ENCODE assay signal across 18 mouse cellular contexts in genomic region chr10:100927086-100927485, GRCm38 (mm10).
"Had no signal": no experiment of that assay in that cellular context is flagged by ENCODE, and none has a peak within 500 bp of the region (broad histone marks: within the 10 kb centered on the region; RNA-seq: fewer than 3 reads in every experiment).

No protein-coding gene starts in this region.

- H3K36me3 ChIP-seq: liver, embryonic 13.5 days; midbrain, embryonic 12.5 days; neural tube, embryonic 12.5 days; neural tube, embryonic 15.5 days had no signal

- H3K27me3 ChIP-seq: liver, embryonic 13.5 days; midbrain, embryonic 12.5 days; neural tube, embryonic 12.5 days; neural tube, embryonic 15.5 days had no signal

- H3K27ac ChIP-seq: kidney, postnatal 0 days; layer of hippocampus, adult 2 months; liver, embryonic 13.5 days; midbrain, embryonic 12.5 days; neural tube, embryonic 12.5 days; neural tube, embryonic 15.5 days; stomach, postnatal 0 days had no signal

- DNase-seq: kidney, adult 2 months; kidney, postnatal 25 days; layer of hippocampus, adult 9-11 months; liver, embryonic 13.5 days; lung, adult 2 months; lung, postnatal 14 days; lung, postnatal 4 days; right cerebral cortex, adult 18-20 months; right cerebral cortex, postnatal 14 days; right cerebral cortex, postnatal 4 days; thymus, adult 2 months; thymus, postnatal 14 days had no signal

- H3K4me1 ChIP-seq: liver, embryonic 13.5 days; midbrain, embryonic 12.5 days; neural tube, embryonic 12.5 days; neural tube, embryonic 15.5 days had no signal

- H3K4me2 ChIP-seq: liver, embryonic 13.5 days; midbrain, embryonic 12.5 days; neural tube, embryonic 12.5 days; neural tube, embryonic 15.5 days had no signal

- H3K9me3 ChIP-seq: liver, embryonic 13.5 days; midbrain, embryonic 12.5 days; neural tube, embryonic 12.5 days; neural tube, embryonic 15.5 days had no signal

- H3K9ac ChIP-seq: liver, embryonic 13.5 days; midbrain, embryonic 12.5 days; neural tube, embryonic 12.5 days; neural tube, embryonic 15.5 days had no signal

- H3K4me3 ChIP-seq: layer of hippocampus, adult 2 months; liver, embryonic 13.5 days; midbrain, embryonic 12.5 days; neural tube, embryonic 12.5 days; neural tube, embryonic 15.5 days had no signal
